Mouse (Mus musculus): ENCODE measurements around the gene Cdca3. TPM values are rescaled to one million over a fixed set of nuclear protein-coding genes. Genes with fewer than 3 reads are reported as not detected.

Cdca3 gene
- polyA plus RNA-seq, 1 experiment from 2014 or later, result 258 TPM

DNA sequence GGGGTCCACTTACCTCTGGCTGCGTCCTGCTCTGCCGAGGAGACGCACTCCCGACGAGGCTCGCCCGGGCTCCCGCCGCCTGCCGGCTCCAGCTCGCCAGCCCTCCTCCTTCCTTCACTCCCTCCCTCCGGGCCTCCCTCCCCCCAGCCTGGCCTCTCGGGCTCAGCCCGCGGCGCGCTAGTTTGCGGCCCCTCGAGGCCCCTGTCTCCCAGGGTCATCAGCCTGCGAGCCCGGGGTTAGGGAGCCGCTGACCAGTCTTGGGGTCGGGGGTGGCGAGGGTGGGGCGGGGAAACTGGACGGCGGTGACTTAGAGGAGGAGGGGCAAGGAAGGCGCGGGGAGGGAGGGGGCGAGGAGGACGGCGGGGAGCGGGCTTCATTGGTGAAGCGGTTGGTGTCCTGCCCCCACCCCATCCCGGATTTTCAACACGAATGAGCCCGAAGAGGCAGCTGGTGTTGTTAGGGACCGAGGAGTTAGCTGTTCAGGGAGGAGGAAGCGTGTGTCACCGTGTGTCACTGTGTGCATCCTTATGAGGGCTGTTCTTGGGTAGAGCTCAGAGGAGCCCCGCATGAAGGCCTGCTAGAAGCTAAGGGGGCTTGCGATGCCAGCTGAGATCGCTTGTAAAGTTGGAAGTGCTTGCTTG, 34.4 kb downstream of the Cdca3 start, which contains the start of gene Gpr162:
Gene Gpr162, minus strand, starts transcription at position 326 of the 641 bp plus-strand sequence.
- peak; percentile 78 for DNase-seq (ENCODE audit: low spot score)

DNA sequence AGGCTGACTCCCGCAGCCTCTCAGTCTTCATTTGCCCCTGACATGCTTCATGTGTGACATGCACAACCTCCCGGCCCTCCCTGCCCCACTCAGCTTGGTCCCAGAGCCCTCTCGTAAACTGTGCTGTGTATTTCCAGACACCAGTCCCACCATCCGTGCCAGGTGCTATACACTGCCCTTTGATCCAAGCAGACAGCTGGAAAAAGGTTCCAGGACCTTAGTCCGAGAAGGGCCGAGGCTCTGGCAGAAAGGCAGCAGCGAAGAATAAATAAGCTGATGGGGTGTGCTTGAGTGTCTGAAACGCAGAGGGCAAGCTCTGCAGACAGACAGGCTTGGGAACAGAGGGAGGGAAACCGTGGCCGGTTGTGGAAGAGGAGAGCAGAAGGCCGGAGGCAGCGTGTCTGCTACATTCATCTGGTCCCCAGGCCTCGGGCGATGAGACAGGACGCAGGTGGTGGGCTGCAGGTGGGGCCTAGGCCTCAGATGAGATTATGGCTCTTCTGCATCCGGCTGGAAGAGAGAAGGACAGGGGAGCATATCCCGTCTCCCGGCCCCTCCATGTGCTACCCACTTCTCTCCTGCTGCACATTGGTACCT, 36.5 kb downstream of the Cdca3 start:
- no peak for DNase-seq (ENCODE audit: low spot score)

DNA sequence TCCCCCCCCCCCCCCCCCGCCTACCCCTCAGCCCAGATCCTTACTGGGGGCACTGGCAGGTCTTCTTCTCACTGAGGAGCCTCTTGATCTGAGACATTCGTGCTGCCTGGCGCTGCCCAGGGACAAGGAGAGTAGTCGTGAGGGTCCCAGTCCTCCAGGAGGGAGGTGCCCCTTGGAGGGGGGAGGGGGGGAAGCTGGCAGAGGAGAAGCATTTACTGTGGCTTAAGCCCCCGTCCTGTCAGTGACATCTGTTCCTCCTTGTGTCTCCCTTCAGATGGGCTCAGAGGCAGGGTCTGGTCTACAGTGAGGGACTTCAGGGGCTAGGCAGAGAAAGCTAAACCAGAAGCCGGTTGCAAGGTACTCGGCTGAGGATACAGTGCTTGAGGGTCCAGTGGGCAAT, 37.2 kb downstream of the Cdca3 start:
- no peak for DNase-seq (ENCODE audit: low spot score)

DNA sequence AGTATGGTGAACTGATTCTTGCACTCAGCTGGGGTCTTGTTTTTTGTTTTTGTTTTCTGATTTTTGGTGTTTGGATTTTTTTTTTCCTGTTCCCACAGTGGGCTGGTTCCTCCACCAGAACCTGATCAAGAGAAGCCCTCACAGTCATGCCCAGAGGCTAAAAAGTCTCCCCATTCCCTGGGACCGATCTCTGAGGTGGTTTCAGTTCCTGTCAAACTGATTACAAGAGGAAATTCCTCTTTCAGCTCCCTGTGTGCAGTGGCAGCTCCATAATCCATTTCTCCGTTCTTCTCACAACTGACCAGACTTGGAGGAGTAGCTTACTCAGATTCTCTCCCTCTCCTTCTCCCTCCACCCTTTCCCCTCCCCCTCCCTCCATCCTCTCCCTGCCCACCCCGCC, 45.0 kb downstream of the Cdca3 start:
- DNase-seq (ENCODE audit: low spot score), result no peak

DNA sequence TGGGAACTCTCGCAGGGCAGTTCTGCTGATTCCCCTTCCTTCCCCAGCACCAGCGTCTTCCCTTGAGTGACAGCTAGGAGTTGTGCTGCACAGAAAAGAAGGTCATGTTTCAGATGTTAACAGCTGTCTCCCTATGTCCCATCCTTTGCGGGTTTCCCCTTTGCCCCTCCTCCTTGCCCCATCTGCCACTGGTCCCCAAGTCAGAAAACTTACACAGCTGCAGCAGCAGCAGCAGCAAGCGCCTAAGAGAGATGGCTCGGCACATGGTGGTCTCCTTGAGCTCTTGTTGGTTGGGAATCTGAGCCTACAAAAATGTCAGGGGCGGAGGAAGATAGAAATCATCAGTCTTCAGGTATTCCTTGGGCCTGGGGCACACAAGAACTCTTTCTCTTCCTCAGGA, 50.0 kb downstream of the Cdca3 start:
- DNase-seq (ENCODE audit: low spot score), result peak; percentile 86

DNA sequence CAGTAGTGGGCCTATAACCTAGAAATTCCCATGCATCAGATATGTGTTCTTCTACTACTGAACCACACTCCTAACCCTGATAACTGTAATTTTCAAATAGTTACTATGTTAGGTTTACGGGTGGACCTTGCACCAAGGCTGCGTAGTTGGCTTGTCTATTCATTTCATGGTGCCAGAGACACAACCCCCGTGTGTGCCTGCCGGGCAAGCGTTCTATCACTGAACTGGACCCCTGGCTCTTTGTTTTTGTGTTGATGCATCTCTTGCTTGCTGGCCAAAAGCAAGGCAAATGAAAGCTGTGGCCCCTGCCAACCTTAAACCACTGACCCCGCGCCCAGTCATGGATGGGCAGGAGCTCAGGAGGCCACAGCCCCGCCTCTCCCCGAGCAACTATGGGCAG, 52.5 kb downstream of the Cdca3 start:
- DNase-seq (ENCODE audit: low spot score), result no peak

Other genes with a start within 250 kb of the Cdca3 start
- gene C1s2, start 193.5 kb upstream of the Cdca3 start, polyA plus RNA-seq (2015; fragmentation: Nextera tagmentation; extraction: Ambion mirVana), result 0.10 and 0.15 TPM in 2 replicates
- gene Lpcat3, start 166.5 kb upstream of the Cdca3 start, polyA plus RNA-seq (2015; fragmentation: Nextera tagmentation; extraction: Ambion mirVana), result 77.7 and 80.4 TPM in 2 replicates
- gene Emg1, start 117.4 kb upstream of the Cdca3 start, polyA plus RNA-seq (2015; fragmentation: Nextera tagmentation; extraction: Ambion mirVana), result 368 and 388 TPM in 2 replicates
- 321 and 329 TPM in 2 replicates for gene Phb2, start 117.2 kb upstream of the Cdca3 start, polyA plus RNA-seq (2015; fragmentation: Nextera tagmentation; extraction: Ambion mirVana)
- gene Ptpn6, start 90.8 kb upstream of the Cdca3 start, polyA plus RNA-seq (2015; fragmentation: Nextera tagmentation; extraction: Ambion mirVana), result 157 and 167 TPM in 2 replicates
- gene Grcc10, start 88.2 kb upstream of the Cdca3 start, polyA plus RNA-seq (2015; fragmentation: Nextera tagmentation; extraction: Ambion mirVana), result 541 and 549 TPM in 2 replicates
- gene Gm45234, start 73.5 kb upstream of the Cdca3 start, polyA plus RNA-seq (2015; fragmentation: Nextera tagmentation; extraction: Ambion mirVana), result not detected in 2 replicates
- gene Atn1, start 73.0 kb upstream of the Cdca3 start, polyA plus RNA-seq (2015; fragmentation: Nextera tagmentation; extraction: Ambion mirVana), result 4.5 and 4.7 TPM in 2 replicates
- 3.8 TPM in 2 replicates for gene Eno2, start 59.9 kb upstream of the Cdca3 start, polyA plus RNA-seq (2015; fragmentation: Nextera tagmentation; extraction: Ambion mirVana)
- gene Lrrc23, start 49.8 kb upstream of the Cdca3 start, polyA plus RNA-seq (2015; fragmentation: Nextera tagmentation; extraction: Ambion mirVana), result 2.4 and 3.2 TPM in 2 replicates
- gene Spsb2, start 20.9 kb upstream of the Cdca3 start, polyA plus RNA-seq (2015; fragmentation: Nextera tagmentation; extraction: Ambion mirVana), result 8.9 and 9.4 TPM in 2 replicates
- 231 and 275 TPM in 2 replicates for gene Tpi1, start 15.3 kb upstream of the Cdca3 start, polyA plus RNA-seq (2015; fragmentation: Nextera tagmentation; extraction: Ambion mirVana)
- gene Usp5, start 63 bp upstream of the Cdca3 start, polyA plus RNA-seq (2015; fragmentation: Nextera tagmentation; extraction: Ambion mirVana), result 93.0 and 93.4 TPM in 2 replicates
- 2.3 and 2.4 TPM in 2 replicates for gene Gnb3, start 10.7 kb downstream of the Cdca3 start, polyA plus RNA-seq (2015; fragmentation: Nextera tagmentation; extraction: Ambion mirVana)
- 1.9 TPM in 2 replicates for gene P3h3, start 28.2 kb downstream of the Cdca3 start, polyA plus RNA-seq (2015; fragmentation: Nextera tagmentation; extraction: Ambion mirVana)
- gene Gpr162, start 34.4 kb downstream of the Cdca3 start, polyA plus RNA-seq (2015; fragmentation: Nextera tagmentation; extraction: Ambion mirVana), result 15.2 and 21.8 TPM in 2 replicates
- gene Cd4, start 58.7 kb downstream of the Cdca3 start, polyA plus RNA-seq (2015; fragmentation: Nextera tagmentation; extraction: Ambion mirVana), result 102 TPM in 2 replicates
- 5.5 and 6.1 TPM in 2 replicates for gene Lag3, start 82.2 kb downstream of the Cdca3 start, polyA plus RNA-seq (2015; fragmentation: Nextera tagmentation; extraction: Ambion mirVana)
- gene Ptms, start 90.6 kb downstream of the Cdca3 start, polyA plus RNA-seq (2015; fragmentation: Nextera tagmentation; extraction: Ambion mirVana), result 204 and 256 TPM in 2 replicates
- 267 and 277 TPM in 2 replicates for gene Mlf2, start 101.8 kb downstream of the Cdca3 start, polyA plus RNA-seq (2015; fragmentation: Nextera tagmentation; extraction: Ambion mirVana)
- 86.0 and 95.5 TPM in 2 replicates for gene Cops7a, start 136.0 kb downstream of the Cdca3 start, polyA plus RNA-seq (2015; fragmentation: Nextera tagmentation; extraction: Ambion mirVana)
- gene Pianp, start 167.1 kb downstream of the Cdca3 start, polyA plus RNA-seq (2015; fragmentation: Nextera tagmentation; extraction: Ambion mirVana), result 0.50 and 0.55 TPM in 2 replicates
- gene Zfp384, start 179.6 kb downstream of the Cdca3 start, polyA plus RNA-seq (2015; fragmentation: Nextera tagmentation; extraction: Ambion mirVana), result 8.8 and 9.5 TPM in 2 replicates
- gene Ing4, start 210.2 kb downstream of the Cdca3 start, polyA plus RNA-seq (2015; fragmentation: Nextera tagmentation; extraction: Ambion mirVana), result 113 and 118 TPM in 2 replicates
- 9.2 and 10.2 TPM in 2 replicates for gene Acrbp, start 220.1 kb downstream of the Cdca3 start, polyA plus RNA-seq (2015; fragmentation: Nextera tagmentation; extraction: Ambion mirVana)
- gene Lpar5, start 238.4 kb downstream of the Cdca3 start, polyA plus RNA-seq (2015; fragmentation: Nextera tagmentation; extraction: Ambion mirVana), result 3.5 and 4.2 TPM in 2 replicates

Data from thymus, postnatal 0 days (tissue).